Mouse (Mus musculus): ENCODE data around the gene Tex37. TPM values are rescaled to one million over a fixed set of nuclear protein-coding genes. Genes with fewer than 3 reads are reported as not detected.

Gene Tex37
- polyA plus RNA-seq (2012; fragmentation: generic; extraction: Trizol) = not detected

DNA sequence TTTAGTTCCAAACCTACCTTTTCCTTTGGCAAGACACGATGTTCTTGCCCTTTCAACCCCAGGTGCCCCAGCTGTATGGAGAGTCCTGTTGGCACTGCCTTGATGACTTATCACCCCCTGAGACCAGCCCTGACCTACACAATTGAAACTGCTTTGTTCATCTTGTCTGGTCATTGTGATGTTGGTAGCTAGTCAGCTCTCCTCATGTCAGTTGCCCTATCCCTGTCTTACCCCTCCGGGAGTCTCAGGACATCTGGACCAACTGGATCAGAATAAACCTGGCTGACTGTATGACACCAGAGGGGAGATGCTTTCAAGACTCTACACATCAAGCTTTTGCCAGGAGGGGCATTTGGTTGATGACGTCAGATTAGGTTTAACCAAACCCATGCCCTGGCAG, at the start of gene Tex37:
Gene Tex37, minus strand, starts transcription at position 101 of the 400 bp plus-strand sequence.
- Histone ChIP-seq H3K27me3 (ENCODE audit: control insufficient read depth, insufficient read depth, insufficient read length) (no peaks in the 10 kb centered on the region), H3ac (ENCODE audit: control insufficient read depth, insufficient read length) (no peak within 1 kb of the TSS), H3K4me3 (no peak within 1 kb of the TSS), H3K36me3 (ENCODE audit: control insufficient read depth, insufficient read depth) (no peaks in the 10 kb centered on the region), H3K79me2 (ENCODE audit: control insufficient read depth, insufficient read depth) (no peaks in the 10 kb centered on the region), H3K4me2 (ENCODE audit: low read depth) (no peak within 1 kb of the TSS)
- TF ChIP-seq E2F4 (IDR thresholded peaks at IDR 0.05; ENCODE audit: insufficient read depth) (no peak), MYOD1 (IDR thresholded peaks at IDR 0.05; ENCODE audit: control insufficient read depth in 1 of 3, insufficient read length in 2 of 3, low read depth in 2 of 3) (no peak), CEBPB (IDR thresholded peaks at IDR 0.05; ENCODE audit: insufficient read depth, poor library complexity, severe bottlenecking) (no peak), POLR2AphosphoS2 (IDR thresholded peaks at IDR 0.05; ENCODE audit: insufficient read length, low read depth) (no peak), MAX (IDR thresholded peaks at IDR 0.05; ENCODE audit: low read depth) (no peak), TCF3 (IDR thresholded peaks at IDR 0.05; ENCODE audit: insufficient read length, low read depth) (no peak), SRF (IDR thresholded peaks at IDR 0.05; ENCODE audit: control insufficient read depth, insufficient read length, low read depth) (no peak), TCF12 (IDR thresholded peaks at IDR 0.05; ENCODE audit: insufficient read depth, poor library complexity, severe bottlenecking) (no peak), MYOG (IDR thresholded peaks at IDR 0.05; ENCODE audit: control insufficient read depth in 1 of 3, insufficient read depth in 1 of 3, insufficient read length in 2 of 3, low read depth in 2 of 3) (no peak), REST (IDR thresholded peaks at IDR 0.05; ENCODE audit: insufficient read depth, insufficient read length) (no peak), USF1 (IDR thresholded peaks at IDR 0.05; ENCODE audit: low read depth) (no peak), POLR2A (IDR thresholded peaks at IDR 0.05; ENCODE audit: insufficient read length, low read depth) (no peak)

DNA sequence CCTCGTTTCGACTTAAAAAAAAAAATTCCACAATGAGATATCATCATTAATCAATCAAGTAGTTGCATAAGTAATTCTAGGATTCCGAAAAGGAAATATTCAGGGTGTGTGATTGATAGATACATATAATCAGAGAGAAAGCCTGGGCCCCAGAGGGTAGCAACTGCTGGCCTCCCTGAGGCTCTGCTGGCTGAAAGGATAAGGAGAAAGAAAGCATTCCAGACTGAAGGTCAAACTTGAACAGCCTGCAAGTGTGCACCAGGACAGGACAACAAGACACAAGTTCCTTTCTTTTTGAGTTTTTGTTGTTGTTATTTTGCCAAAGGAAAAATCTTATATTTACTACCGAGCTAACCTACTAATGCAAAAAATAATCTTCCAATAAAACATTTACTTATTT, 49.6 kb upstream of the Tex37 start:
- Histone ChIP-seq H3K79me2 (ENCODE audit: control insufficient read depth, insufficient read depth) (no peaks in the 10 kb centered on the region), H3K27me3 (ENCODE audit: control insufficient read depth, insufficient read depth, insufficient read length) (peaks cover 40% of the 10 kb centered on the region), H3K4me2 (ENCODE audit: low read depth) (no peak overlapping the region), H3K36me3 (ENCODE audit: control insufficient read depth, insufficient read depth) (no peaks in the 10 kb centered on the region), H3K4me3 (no peak overlapping the region), H3ac (ENCODE audit: control insufficient read depth, insufficient read length) (no peak overlapping the region)
- TF ChIP-seq MYOD1 (IDR thresholded peaks at IDR 0.05; ENCODE audit: control insufficient read depth in 1 of 3, insufficient read length in 2 of 3, low read depth in 2 of 3) (no peak), E2F4 (IDR thresholded peaks at IDR 0.05; ENCODE audit: insufficient read depth) (no peak), USF1 (IDR thresholded peaks at IDR 0.05; ENCODE audit: low read depth) (no peak), MYOG (IDR thresholded peaks at IDR 0.05; ENCODE audit: control insufficient read depth in 1 of 3, insufficient read depth in 1 of 3, insufficient read length in 2 of 3, low read depth in 2 of 3) (no peak), POLR2AphosphoS2 (IDR thresholded peaks at IDR 0.05; ENCODE audit: insufficient read length, low read depth) (no peak), CEBPB (IDR thresholded peaks at IDR 0.05; ENCODE audit: insufficient read depth, poor library complexity, severe bottlenecking) (no peak), TCF3 (IDR thresholded peaks at IDR 0.05; ENCODE audit: insufficient read length, low read depth) (no peak), REST (IDR thresholded peaks at IDR 0.05; ENCODE audit: insufficient read depth, insufficient read length) (no peak), SRF (IDR thresholded peaks at IDR 0.05; ENCODE audit: control insufficient read depth, insufficient read length, low read depth) (no peak), MAX (IDR thresholded peaks at IDR 0.05; ENCODE audit: low read depth) (no peak), TCF12 (IDR thresholded peaks at IDR 0.05; ENCODE audit: insufficient read depth, poor library complexity, severe bottlenecking) (no peak), POLR2A (IDR thresholded peaks at IDR 0.05; ENCODE audit: insufficient read length, low read depth) (no peak)

DNA sequence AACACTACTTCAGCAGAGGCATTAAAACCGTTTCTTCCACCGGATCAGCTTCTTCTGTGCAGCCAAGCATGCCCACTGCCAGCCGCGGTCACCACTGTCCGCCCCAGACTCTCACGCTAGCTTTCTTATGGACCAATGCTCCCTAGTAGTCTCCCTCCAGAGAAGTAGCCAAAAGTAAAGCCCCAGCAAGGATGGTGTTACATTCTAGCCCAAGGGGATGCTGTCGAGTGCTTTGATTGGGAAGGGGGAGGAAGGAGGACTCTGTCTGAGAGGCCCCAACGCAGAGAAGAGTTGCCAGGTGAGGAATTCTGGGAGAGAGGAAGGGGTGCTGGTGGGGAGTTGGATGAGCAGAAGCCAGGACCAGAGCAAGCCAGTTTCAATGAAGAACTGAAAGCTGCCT, 48.7 kb upstream of the Tex37 start:
- H3K79me2 ChIP-seq (ENCODE audit: control insufficient read depth, insufficient read depth) = no peaks in the 10 kb centered on the region
- H3K4me3 ChIP-seq = no peak overlapping the region
- TF ChIP-seq E2F4 (IDR thresholded peaks at IDR 0.05; ENCODE audit: insufficient read depth) = no peak
- peaks cover 41% of the 10 kb centered on the region for H3K27me3 ChIP-seq (ENCODE audit: control insufficient read depth, insufficient read depth, insufficient read length)
- H3ac ChIP-seq (ENCODE audit: control insufficient read depth, insufficient read length) = no peak overlapping the region
- no peaks in the 10 kb centered on the region for H3K36me3 ChIP-seq (ENCODE audit: control insufficient read depth, insufficient read depth)
- H3K4me2 ChIP-seq (ENCODE audit: low read depth) = no peak overlapping the region

DNA sequence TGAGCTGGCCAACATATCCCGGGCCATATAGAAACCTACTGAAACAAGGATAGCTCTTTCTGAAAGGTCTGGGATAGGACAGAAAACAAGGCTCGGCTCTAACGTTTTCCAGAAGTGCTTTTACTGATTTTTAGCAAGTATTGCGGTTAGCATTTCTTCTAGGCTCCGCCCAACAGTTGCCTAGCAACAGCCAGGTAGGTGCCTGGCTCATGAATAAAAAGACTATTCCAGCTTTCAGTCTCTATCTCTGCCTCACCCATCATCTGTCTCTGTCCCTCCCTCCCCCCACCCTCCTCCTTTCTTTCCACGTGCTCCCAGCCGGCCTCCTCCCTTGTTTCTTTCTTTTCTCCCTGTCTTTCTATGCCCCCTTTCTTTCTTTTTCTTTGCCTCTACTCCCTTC, 47.0 kb upstream of the Tex37 start:
- no peaks in the 10 kb centered on the region for H3K36me3 ChIP-seq (ENCODE audit: control insufficient read depth, insufficient read depth)
- TF ChIP-seq POLR2A (IDR thresholded peaks at IDR 0.05; ENCODE audit: insufficient read length, low read depth) = no peak
- TF ChIP-seq TCF3 (IDR thresholded peaks at IDR 0.05; ENCODE audit: insufficient read length, low read depth) = no peak
- TF ChIP-seq MYOG (IDR thresholded peaks at IDR 0.05; ENCODE audit: control insufficient read depth in 1 of 3, insufficient read depth in 1 of 3, insufficient read length in 2 of 3, low read depth in 2 of 3) = no peak
- no peak for TF ChIP-seq USF1 (IDR thresholded peaks at IDR 0.05; ENCODE audit: low read depth)
- TF ChIP-seq CEBPB (IDR thresholded peaks at IDR 0.05; ENCODE audit: insufficient read depth, poor library complexity, severe bottlenecking) = no peak
- TF ChIP-seq SRF (IDR thresholded peaks at IDR 0.05; ENCODE audit: control insufficient read depth, insufficient read length, low read depth) = no peak
- no peak for TF ChIP-seq TCF12 (IDR thresholded peaks at IDR 0.05; ENCODE audit: insufficient read depth, poor library complexity, severe bottlenecking)
- no peak for TF ChIP-seq E2F4 (IDR thresholded peaks at IDR 0.05; ENCODE audit: insufficient read depth)
- TF ChIP-seq REST (IDR thresholded peaks at IDR 0.05; ENCODE audit: insufficient read depth, insufficient read length) = no peak
- TF ChIP-seq MYOD1 (IDR thresholded peaks at IDR 0.05; ENCODE audit: control insufficient read depth in 1 of 3, insufficient read length in 2 of 3, low read depth in 2 of 3) = no peak
- TF ChIP-seq MAX (IDR thresholded peaks at IDR 0.05; ENCODE audit: low read depth) = no peak
- TF ChIP-seq POLR2AphosphoS2 (IDR thresholded peaks at IDR 0.05; ENCODE audit: insufficient read length, low read depth) = no peak
- H3ac ChIP-seq (ENCODE audit: control insufficient read depth, insufficient read length) = no peak overlapping the region
- peaks cover 41% of the 10 kb centered on the region for H3K27me3 ChIP-seq (ENCODE audit: control insufficient read depth, insufficient read depth, insufficient read length)
- no peaks in the 10 kb centered on the region for H3K79me2 ChIP-seq (ENCODE audit: control insufficient read depth, insufficient read depth)
- H3K4me3 ChIP-seq = no peak overlapping the region
- no peak overlapping the region for H3K4me2 ChIP-seq (ENCODE audit: low read depth)
